Mouse (Mus musculus): Measurements from ENCODE around the gene Sdc3.

Sdc3 gene

DNA sequence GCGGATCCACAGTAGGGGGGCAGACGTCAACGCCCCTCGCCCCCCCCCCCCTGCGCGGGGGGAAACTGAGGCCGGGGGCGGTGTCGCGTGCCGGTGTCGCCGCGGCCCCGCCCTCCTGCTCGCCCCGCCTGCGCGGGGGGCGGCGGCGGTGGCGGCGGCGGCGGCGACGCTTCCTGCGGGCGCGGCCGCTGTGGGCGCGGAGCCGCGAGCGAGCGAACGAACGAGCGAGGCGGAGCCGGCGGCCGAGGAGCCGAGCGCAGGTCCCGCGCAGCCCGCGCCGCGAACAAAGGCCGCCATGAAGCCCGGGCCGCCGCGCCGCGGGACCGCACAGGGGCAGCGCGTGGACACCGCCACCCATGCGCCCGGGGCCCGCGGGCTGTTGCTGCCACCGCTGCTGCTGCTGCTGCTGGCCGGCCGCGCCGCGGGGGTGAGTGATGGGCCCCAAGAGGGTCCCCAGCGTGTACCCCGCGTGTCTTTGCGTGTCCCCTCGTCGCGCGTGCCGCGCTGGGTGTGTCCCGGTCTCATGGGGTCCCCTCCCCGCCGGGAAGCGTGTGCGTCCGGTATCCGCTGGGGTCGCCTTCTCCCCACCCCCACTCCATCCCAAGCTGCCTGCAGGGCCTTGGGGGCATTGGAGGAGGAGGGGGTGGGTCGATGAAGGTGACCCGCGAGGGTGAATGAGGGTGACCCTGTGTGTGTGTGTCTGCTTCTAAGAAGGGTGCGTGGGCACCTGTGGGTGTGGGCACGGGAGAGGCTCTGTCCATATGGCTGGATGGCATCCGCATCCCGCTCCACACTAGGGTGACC, at the start of gene Sdc3:
Gene Sdc3 (plus strand): TSS at position 162 of the 804 bp plus-strand sequence.
- DNase-seq (ENCODE audit: low read depth, low spot score) = no peak

DNA sequence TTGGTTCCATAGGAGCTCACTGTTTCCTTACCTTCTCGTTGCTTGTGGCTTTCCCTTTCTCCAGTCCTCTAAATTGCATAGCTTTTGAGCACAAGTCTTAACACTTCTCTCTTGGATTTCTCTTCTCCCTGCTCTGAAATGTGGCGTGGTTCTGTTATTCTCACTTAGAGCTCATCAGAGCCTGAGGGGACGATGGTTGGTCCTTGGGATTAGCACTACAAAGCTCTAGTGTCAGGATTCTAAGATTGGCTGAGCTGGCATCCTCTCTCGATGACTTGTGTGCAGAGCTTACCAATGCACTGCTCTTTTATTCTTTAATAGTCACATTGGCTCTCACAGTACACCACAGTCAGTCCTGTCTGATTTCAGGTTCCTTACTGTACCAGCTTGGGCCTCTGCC, 48.3 kb upstream of the Sdc3 start:
- DNase-seq (ENCODE audit: low read depth, low spot score) = no peak

DNA sequence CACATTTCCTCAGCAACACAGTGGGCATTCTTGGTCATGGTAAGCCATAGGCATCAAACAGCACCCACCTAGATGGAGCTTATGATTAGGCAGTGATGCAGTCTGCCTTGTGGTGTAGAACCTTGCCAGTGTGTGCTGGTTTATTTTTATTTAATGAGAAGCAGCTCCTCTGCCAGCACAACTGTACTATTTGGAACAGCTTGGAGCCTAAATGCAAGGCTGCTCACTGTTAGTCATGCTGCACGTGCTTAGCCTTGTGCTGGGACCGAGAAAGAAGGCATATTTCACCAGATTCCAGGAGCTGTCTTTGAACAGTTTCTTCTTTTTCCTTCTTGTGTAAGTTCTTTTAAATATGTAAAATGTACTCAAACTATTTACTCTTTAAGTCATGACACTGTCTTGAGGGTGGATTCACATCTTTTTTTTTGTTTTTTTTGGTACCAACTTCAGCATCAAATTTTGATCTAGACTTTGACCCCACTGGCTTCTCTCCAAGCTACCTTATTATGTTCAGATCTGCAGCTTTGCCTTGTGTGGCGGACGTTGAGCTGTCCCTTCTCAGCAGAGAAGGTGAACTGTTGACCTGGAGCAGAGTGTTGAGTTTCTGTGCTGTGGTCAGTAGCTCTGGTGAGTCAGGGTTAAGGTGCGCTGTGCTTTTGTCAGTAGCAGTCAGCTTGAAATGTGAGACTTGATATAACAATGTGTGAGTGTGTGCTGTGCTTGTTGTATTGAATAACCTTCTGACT, 46.6 kb upstream of the Sdc3 start:
- peak; percentile 23 for DNase-seq (ENCODE audit: low read depth, low spot score)

- DNase-seq (ENCODE audit: low read depth, low spot score) = no peak
Measured at GRCm38 (mm10) chr4:130749566-130749965, 42.8 kb upstream of the Sdc3 start.

DNA sequence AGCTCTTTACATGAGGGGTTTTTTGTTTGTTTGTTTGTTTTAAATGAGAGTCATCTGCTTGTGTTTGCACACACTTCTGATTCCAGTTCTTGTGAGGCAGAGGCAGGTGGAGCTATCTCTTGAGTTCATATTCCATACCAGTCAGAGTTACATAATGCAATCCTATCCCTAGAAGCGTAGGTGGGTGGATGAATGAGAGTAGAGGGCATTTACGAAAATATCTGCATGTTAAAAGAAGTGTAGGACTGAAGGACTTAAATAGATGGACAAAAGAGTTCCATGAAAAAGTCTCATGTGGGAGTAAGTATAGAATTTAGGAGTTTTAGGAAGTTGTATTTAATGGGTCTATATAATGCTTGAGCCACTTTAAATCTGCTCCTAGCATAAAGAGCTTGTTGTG, 40.4 kb upstream of the Sdc3 start:
- no peak for DNase-seq (ENCODE audit: low read depth, low spot score)

- DNase-seq (ENCODE audit: low read depth, low spot score) = no peak
Measured at GRCm38 (mm10) chr4:130752591-130752990, 39.7 kb upstream of the Sdc3 start.

DNA sequence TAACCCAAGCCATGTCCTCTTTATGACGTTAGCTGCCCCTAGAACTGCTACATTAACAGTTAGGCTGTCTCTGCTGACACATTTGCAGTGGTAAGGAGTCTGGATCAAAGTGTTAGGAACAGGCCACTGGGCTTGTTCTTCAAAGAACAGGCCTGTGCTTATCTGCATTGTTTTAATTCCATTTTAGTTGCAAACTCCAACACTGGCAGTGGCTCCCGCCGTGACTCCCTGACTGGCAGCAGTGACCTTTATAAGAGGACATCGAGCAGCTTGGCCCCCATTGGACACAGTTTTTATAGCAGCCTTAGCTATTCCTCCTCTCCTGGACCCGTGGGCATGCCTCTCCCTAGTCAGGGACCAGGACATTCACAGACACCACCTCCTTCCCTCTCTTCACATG, 38.6 kb upstream of the Sdc3 start:
- no peak for DNase-seq (ENCODE audit: low read depth, low spot score)

DNA sequence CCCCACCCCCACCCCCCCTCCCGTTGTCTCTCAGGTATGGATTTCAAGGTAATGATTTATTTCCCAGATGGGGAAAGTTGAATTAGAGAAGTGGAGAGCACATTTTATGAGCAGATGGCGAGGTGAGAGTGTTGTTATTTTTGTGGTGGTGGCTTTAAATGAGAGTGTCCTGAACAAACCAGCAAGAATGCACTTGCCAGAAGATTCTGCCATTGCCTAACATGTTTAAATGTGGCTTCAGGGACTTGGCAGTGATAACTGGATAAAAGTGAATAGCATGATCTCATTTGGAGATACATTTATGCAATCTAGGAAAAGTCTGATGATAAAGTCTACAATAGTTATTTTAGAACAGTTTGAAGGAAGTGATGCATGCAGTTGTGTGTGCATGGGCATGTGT, 37.6 kb upstream of the Sdc3 start:
- DNase-seq (ENCODE audit: low read depth, low spot score) = no peak

GRCm38 (mm10) chr4:130759875-130760274, 32.5 kb upstream of the Sdc3 start:
- DNase-seq (ENCODE audit: low read depth, low spot score) = no peak

DNA sequence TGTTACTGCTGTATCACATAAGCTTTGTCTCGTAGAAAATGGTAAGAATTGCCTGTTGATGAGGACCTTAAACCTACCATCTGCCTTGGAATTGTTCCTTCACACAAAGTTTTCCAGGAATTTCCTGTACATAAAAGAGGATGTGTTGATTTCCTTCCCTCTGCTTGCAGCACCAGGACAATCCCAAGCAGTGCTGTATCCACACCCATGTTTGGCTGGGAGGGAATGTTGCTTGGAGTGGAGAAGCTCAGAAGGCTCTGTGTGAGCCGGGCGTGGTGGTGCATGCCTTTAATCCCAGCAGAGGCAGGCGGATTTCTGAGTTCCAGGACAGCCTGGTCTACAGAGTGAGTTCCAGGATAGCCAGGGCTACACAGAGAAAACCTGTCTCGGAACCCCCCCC, 30.5 kb upstream of the Sdc3 start:
- DNase-seq (ENCODE audit: low read depth, low spot score) = no peak

DNA sequence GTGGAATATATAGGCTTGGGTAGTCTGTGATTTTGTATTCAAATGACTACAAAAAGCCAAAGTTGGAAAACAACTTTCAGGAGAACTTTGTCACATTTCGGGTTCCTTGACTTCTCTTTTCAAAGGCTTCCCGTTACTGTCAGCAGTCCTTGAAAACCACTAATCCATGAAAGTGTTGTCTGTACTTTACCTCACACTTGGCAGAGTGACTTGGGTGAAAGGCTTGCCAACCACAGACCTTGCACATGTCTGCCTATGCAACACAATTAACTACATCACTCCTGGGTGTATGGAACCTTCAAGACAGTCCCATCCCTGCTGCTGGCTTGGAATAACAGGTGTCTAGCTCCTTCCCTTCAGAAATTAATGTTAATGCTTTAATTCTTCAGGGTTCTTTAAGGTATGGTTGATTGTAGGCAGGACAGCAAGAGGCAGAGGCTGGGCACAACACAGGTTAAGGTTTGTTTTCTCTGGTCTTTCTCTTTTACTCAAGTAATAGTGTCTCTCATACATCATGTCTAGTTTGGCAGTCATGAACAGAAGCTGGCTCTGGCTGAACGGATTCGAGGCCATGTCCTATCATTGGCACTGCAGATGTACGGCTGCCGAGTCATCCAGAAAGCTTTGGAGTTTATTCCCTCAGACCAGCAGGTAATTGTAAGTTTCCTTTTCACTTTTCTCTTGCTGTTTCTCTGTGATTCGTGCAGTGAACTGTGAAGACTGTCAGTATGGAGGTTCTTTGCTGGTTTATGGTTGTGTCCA, 26.8 kb upstream of the Sdc3 start:
- DNase-seq (ENCODE audit: low read depth, low spot score) = no peak

- DNase-seq (ENCODE audit: low read depth, low spot score) = no peak
Measured at GRCm38 (mm10) chr4:130766387-130766786, 25.9 kb upstream of the Sdc3 start.

GRCm38 (mm10) chr4:130766926-130767325, 25.4 kb upstream of the Sdc3 start:
- no peak for DNase-seq (ENCODE audit: low read depth, low spot score)

- DNase-seq (ENCODE audit: low read depth, low spot score) = no peak
Measured at GRCm38 (mm10) chr4:130773899-130774298, 18.4 kb upstream of the Sdc3 start.

- no peak for DNase-seq (ENCODE audit: low read depth, low spot score)
Measured at GRCm38 (mm10) chr4:130774822-130775221, 17.5 kb upstream of the Sdc3 start.

DNA sequence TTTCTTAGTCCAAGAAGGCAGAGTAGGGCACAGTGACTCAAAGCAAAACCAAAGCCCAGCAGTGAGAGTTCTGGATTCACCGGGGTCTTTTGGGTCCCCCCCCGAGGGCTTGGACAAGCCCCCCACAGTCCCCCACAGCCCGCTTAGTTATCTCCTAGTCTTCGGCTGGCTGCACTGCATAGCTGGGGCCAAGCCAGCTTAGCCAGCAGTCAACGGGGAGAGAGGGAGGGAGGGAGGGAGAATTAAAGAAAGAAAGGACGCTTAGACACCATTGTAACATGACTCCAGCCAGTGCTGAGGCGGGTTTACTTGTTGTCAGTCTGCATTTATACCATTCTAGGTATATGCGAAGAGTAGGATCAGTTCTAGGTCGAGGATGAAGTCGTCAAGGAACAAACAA, 14.7 kb upstream of the Sdc3 start:
- DNase-seq (ENCODE audit: low read depth, low spot score) = no peak

DNA sequence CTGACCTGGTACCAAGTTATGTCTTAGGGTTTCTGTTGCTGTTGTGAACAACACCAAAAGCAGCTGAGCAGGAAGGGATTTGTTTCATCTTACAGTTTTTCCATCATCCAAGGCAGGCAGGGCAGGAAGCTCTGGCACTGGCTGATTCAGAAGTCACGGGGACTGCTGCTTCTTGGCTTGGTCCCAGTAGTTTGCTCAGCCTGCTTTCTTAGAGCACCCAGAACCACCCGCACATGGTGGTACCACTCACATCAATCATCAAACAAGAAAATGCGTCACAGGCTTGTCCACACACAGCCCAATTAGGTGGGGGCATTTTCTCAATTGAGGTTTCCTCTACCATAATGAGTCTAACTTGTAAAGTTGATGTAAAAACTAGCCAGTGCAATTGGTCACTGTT, 13.3 kb upstream of the Sdc3 start:
- peak; percentile 31 for DNase-seq (ENCODE audit: low read depth, low spot score)

GRCm38 (mm10) chr4:130782492-130782891, 9.8 kb upstream of the Sdc3 start:
- no peak for DNase-seq (ENCODE audit: low read depth, low spot score)

DNA sequence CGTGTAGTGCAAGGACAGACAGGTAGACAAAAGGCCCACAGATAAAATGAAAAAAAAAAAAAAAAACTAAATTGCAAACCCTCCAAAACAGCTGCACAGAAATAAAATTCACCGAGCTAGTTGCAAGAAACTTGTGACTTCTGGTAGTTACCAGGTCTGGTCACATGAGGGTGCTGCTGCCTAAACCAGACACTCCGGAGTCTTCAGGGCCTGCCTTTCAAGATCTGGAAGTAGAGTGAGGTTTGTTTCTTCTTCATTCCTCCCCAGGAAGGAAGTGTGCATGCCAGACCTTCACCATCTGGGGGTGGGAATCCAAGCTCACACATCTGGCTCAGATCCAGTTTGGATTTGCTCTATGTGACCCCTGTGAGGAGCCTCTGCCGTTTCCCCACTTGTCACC, 7.6 kb upstream of the Sdc3 start:
- DNase-seq (ENCODE audit: low read depth, low spot score) = peak; percentile 62

DNA sequence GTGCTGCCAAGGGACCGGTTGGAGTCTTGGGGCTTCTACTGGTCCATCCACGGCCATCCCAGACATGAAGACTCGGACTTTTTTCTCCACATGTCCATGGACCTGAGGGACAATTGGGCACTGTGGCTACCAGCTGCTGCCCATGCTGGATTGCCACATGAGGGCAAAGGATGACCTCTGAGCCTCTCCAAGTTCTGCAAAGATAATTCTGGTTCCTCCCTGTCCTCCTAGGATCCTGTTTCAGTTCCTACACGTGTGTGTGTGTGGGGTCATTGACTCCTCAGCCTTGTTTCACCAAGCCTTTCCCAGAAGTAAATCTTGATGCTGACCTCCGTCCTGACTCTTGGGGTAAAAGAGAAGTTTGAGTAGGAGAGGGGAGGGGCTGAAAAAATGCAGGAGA, 4.8 kb upstream of the Sdc3 start:
- no peak for DNase-seq (ENCODE audit: low read depth, low spot score)

- DNase-seq (ENCODE audit: low read depth, low spot score) = peak; percentile 87
Measured at GRCm38 (mm10) chr4:130790180-130790579, 2.2 kb upstream of the Sdc3 start.

GRCm38 (mm10) chr4:130791811-130792375, 444 bp upstream of the Sdc3 start:
- no peak for DNase-seq (ENCODE audit: low read depth, low spot score)

Measured in 3T3-L1 (cell line).